Mouse (Mus musculus) stomach, postnatal 0 days (tissue): Measurements from ENCODE around the gene Uimc1.

Experiments
- CTCF ChIP-seq: IDR thresholded peaks from 2 replicates; pipeline ENCODE4 v1.5.1; 2016; ENCODE audit warnings: antibody characterized with exemption, low read depth, mild to moderate bottlenecking, moderate library complexity
- EP300 ChIP-seq: optimal IDR thresholded peaks from 2 replicates; pipeline ENCODE3; 2016; ENCODE audit warnings: antibody characterized with exemption

- no peak for TF ChIP-seq CTCF
- no peak for TF ChIP-seq EP300
Observed at GRCm38 (mm10) chr13:54994576-54994975, 105.5 kb downstream of the Uimc1 start.
